Mouse (Mus musculus): ENCODE measurements around the gene Cox4i2. TPM values are rescaled to one million over a fixed set of nuclear protein-coding genes. Genes with fewer than 3 reads are reported as not detected.

Gene Cox4i2
- 1 to 10 TPM; 1.7 to 1.8 TPM for total RNA-seq (2021)

GRCm38 (mm10) chr2:152753944-152754711 is at the start of gene Cox4i2:
TSS of gene Cox4i2 (plus strand) at chr2:152754173.
- DNase-seq (ENCODE audit: extremely low spot score in 1 of 2, low spot score in 2 of 2), result peak in 1 of 2 experiments; percentile 70
- intact Hi-C loops (cut with DNase I), result no loop called here

GRCm38 (mm10) chr2:152704256-152704605 is 49.7 kb upstream of the Cox4i2 start:
- no peak for DNase-seq (ENCODE audit: extremely low spot score in 1 of 2, low spot score in 2 of 2)
- intact Hi-C loops (cut with DNase I), result no loop called here

GRCm38 (mm10) chr2:152704811-152705370 is 49.1 kb upstream of the Cox4i2 start:
- intact Hi-C loops (cut with DNase I), result no loop called here
- no peak for DNase-seq (ENCODE audit: extremely low spot score in 1 of 2, low spot score in 2 of 2)

GRCm38 (mm10) chr2:152705993-152706571 is 47.9 kb upstream of the Cox4i2 start:
- intact Hi-C loops (cut with DNase I), result no loop called here
- DNase-seq (ENCODE audit: extremely low spot score in 1 of 2, low spot score in 2 of 2), result peak; percentile 40 to 86

- intact Hi-C loops (cut with DNase I), result no loop called here
- DNase-seq (ENCODE audit: extremely low spot score in 1 of 2, low spot score in 2 of 2), result no peak
Measured at GRCm38 (mm10) chr2:152707186-152707585, 46.8 kb upstream of the Cox4i2 start.

GRCm38 (mm10) chr2:152707627-152708026 is 46.3 kb upstream of the Cox4i2 start:
- intact Hi-C loops (cut with DNase I), result no loop called here
- peak; percentile 66 to 97 for DNase-seq (ENCODE audit: extremely low spot score in 1 of 2, low spot score in 2 of 2)

GRCm38 (mm10) chr2:152709066-152709465 is 44.9 kb upstream of the Cox4i2 start:
- intact Hi-C loops (cut with DNase I), result no loop called here
- no peak for DNase-seq (ENCODE audit: extremely low spot score in 1 of 2, low spot score in 2 of 2)

- intact Hi-C loops (cut with DNase I), result no loop called here
- no peak for DNase-seq (ENCODE audit: extremely low spot score in 1 of 2, low spot score in 2 of 2)
Measured at GRCm38 (mm10) chr2:152716241-152716772, 37.7 kb upstream of the Cox4i2 start.

GRCm38 (mm10) chr2:152717652-152718051 is 36.3 kb upstream of the Cox4i2 start:
- no peak for DNase-seq (ENCODE audit: extremely low spot score in 1 of 2, low spot score in 2 of 2)
- intact Hi-C loops (cut with DNase I), result no loop called here

GRCm38 (mm10) chr2:152718076-152718475 is 35.9 kb upstream of the Cox4i2 start:
- intact Hi-C loops (cut with DNase I), result no loop called here
- no peak for DNase-seq (ENCODE audit: extremely low spot score in 1 of 2, low spot score in 2 of 2)

GRCm38 (mm10) chr2:152723651-152724331 is 30.2 kb upstream of the Cox4i2 start:
- intact Hi-C loops (cut with DNase I), result no loop called here
- peak in 1 of 2 experiments; percentile 88 for DNase-seq (ENCODE audit: extremely low spot score in 1 of 2, low spot score in 2 of 2)

GRCm38 (mm10) chr2:152724332-152724723 is 29.6 kb upstream of the Cox4i2 start:
- no peak for DNase-seq (ENCODE audit: extremely low spot score in 1 of 2, low spot score in 2 of 2)
- intact Hi-C loops (cut with DNase I), result no loop called here

- intact Hi-C loops (cut with DNase I), result no loop called here
- DNase-seq (ENCODE audit: extremely low spot score in 1 of 2, low spot score in 2 of 2), result no peak
Measured at GRCm38 (mm10) chr2:152725178-152725750, 28.7 kb upstream of the Cox4i2 start.

- DNase-seq (ENCODE audit: extremely low spot score in 1 of 2, low spot score in 2 of 2), result no peak
- intact Hi-C loops (cut with DNase I), result no loop called here
Measured at GRCm38 (mm10) chr2:152726213-152726612, 27.8 kb upstream of the Cox4i2 start.

- intact Hi-C loops (cut with DNase I), result no loop called here
- DNase-seq (ENCODE audit: extremely low spot score in 1 of 2, low spot score in 2 of 2), result no peak
Measured at GRCm38 (mm10) chr2:152726751-152727335, 27.1 kb upstream of the Cox4i2 start.

- DNase-seq (ENCODE audit: extremely low spot score in 1 of 2, low spot score in 2 of 2), result peak in 1 of 2 experiments; percentile 81
- intact Hi-C loops (cut with DNase I), result no loop called here
Measured at GRCm38 (mm10) chr2:152727795-152728510, 26.0 kb upstream of the Cox4i2 start.

GRCm38 (mm10) chr2:152728594-152728993 is 25.4 kb upstream of the Cox4i2 start:
- DNase-seq (ENCODE audit: extremely low spot score in 1 of 2, low spot score in 2 of 2), result no peak
- intact Hi-C loops (cut with DNase I), result no loop called here

GRCm38 (mm10) chr2:152729013-152729635 is 24.8 kb upstream of the Cox4i2 start:
- DNase-seq (ENCODE audit: extremely low spot score in 1 of 2, low spot score in 2 of 2), result no peak
- intact Hi-C loops (cut with DNase I), result no loop called here
